Mouse (Mus musculus) cerebellum, adult 2 months (tissue): Measurements from ENCODE around the gene Gm17657.

ENCODE experiments used
- CTCF ChIP-seq: fragments of 200-500 bp; IDR thresholded peaks from 2 replicates; pipeline ENCODE4 v1.5.1; 2011; ENCODE audit warnings: low read depth, mild to moderate bottlenecking, control low read depth, low read length, moderate library complexity, borderline replicate concordance; ENCODE audit not compliant: insufficient read depth
- POLR2A ChIP-seq: fragments of 200-500 bp; IDR thresholded peaks from 2 replicates; pipeline ENCODE4 v1.6.1; 2011; ENCODE audit warnings: low read length, control low read depth, borderline replicate concordance; ENCODE audit not compliant: insufficient read depth

DNA sequence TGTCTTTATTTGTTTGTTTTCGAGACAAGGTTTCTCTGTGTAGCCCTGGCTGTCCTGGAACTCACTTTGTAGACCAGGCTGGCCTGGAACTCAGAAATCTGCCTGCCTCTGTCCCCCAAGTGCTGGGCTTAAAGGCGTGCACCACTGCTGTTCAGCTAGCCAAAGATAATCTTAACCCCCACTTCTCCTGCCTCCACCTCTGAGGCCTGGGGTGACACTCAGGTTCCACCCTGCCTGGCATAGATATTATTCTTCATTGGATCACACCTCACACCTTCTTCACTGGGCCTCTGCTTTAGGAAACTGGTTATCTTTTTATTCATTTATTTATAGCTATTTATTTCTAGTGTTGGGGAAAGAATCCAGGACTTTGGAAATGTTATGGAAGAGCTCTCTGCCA, 69.2 kb downstream of the Gm17657 start:
- no peak for TF ChIP-seq POLR2A
- TF ChIP-seq CTCF = no peak
